8 mouse cellular contexts compared by ENCODE assay signal in genomic region chr2:39190561-39191056, GRCm38 (mm10). TPM values are rescaled to one million over a fixed set of nuclear protein-coding genes. Genes with fewer than 3 reads are reported as not detected.
DNase-seq lines count a peak whose midpoint lies in the region; ATAC-seq lines count a peak whose summit lies in the region.

Gene Scai, minus strand, starts transcription at chr2:39190734.

- peak within 1 kb of the TSS; percentile 69 for H3K4me2 ChIP-seq in hindbrain, embryonic 14.5 days (replicated peaks)

- peak within 1 kb of the TSS; percentile 93 for H3K4me3 ChIP-seq in hindbrain, embryonic 14.5 days (replicated peaks; ENCODE audit: low read length)

- peak; percentile 99 for DNase-seq in R1 (ENCODE audit: low read depth, low spot score)
- DNase-seq in cerebellum, postnatal 25 days: peak; percentile 98 to 99
- peak; percentile 97 to 98 for DNase-seq in frontal cortex, postnatal 25 days (ENCODE audit: low spot score in 2 of 2)
- DNase-seq in hindbrain, embryonic 14.5 days (ENCODE audit: low spot score): peak; percentile 97
- DNase-seq in layer of hippocampus, postnatal 36 days: peak; percentile 98
- peak; percentile 100 for DNase-seq in lung, postnatal 36 days
- peak; percentile 99 for DNase-seq in retina, postnatal 1 day
- peak; percentile 95 to 98 for DNase-seq in urinary bladder, adult 18-20 months (ENCODE audit: low spot score in 2 of 2)

- peak; percentile 100 for ATAC-seq in hindbrain, embryonic 14.5 days (ENCODE audit: low FRiP score)

- WGBS in hindbrain, embryonic 14.5 days: under 1% methylated on average over 38 of the region's 41 CpGs

- H3K9ac ChIP-seq in hindbrain, embryonic 14.5 days: peak within 1 kb of the TSS; percentile 98

- H3K9me3 ChIP-seq in hindbrain, embryonic 14.5 days (ENCODE audit: control insufficient read depth, low read length): no peaks in the 10 kb centered on the region

- peak within 1 kb of the TSS; percentile 98 for H3K27ac ChIP-seq in hindbrain, embryonic 14.5 days

- H3K36me3 ChIP-seq in hindbrain, embryonic 14.5 days (replicated peaks; ENCODE audit: control insufficient read depth, insufficient read depth): peaks cover 24% of the 10 kb centered on the region; the same call in 1 of the 2 replicates

- H3K4me1 ChIP-seq in hindbrain, embryonic 14.5 days (replicated peaks; ENCODE audit: control insufficient read depth, insufficient read depth, low read length): peaks cover 23% of the 10 kb centered on the region

- no peaks in the 10 kb centered on the region for H3K27me3 ChIP-seq in hindbrain, embryonic 14.5 days (ENCODE audit: control insufficient read depth, insufficient read depth, low read length)

RNA-seq across cellular contexts. Expression of gene Scai, which starts in this region (rescaled TPM):
- polyA plus RNA-seq in hindbrain, embryonic 14.5 days (2014; fragmentation: Nextera tagmentation; extraction: Ambion mirVana): 17.4 and 21.0 TPM in 2 replicates
- total RNA-seq in layer of hippocampus, postnatal 36 days (2021): 10 to 100 TPM; 59.2 to 64.4 TPM

Comparison
In these comparisons a context has a peak if more than half of its experiments do, and no peak if none do; other contexts are left out.
1. Peak in every context shown above with its lines: DNase-seq, ATAC-seq, H3K4me3 ChIP-seq and H3K27ac ChIP-seq.